Mouse (Mus musculus) CH12.LX (cell line): ENCODE measurements around the gene Lgr4. TPM values are rescaled to one million over a fixed set of nuclear protein-coding genes. Genes with fewer than 3 reads are reported as not detected.

ENCODE experiments used
- DNase-seq: peaks from one replicate; pipeline ENCODE4 v3.0.0-alpha.2; 2013; ENCODE audit errors: extremely low read depth
- H3K27ac ChIP-seq: 2 replicates; pipeline ENCODE4 v1.5.1; 2012; ENCODE audit warnings: low read depth, mild to moderate bottlenecking, control low read depth, moderate library complexity; ENCODE audit not compliant: insufficient read depth
- H3K27me3 ChIP-seq: replicated peaks from 2 replicates; pipeline ENCODE3; 2012; ENCODE audit warnings: inconsistent platforms
- H3K36me3 ChIP-seq, 2 experiments: replicated peaks in 1 of 2; 2 replicates each; pipeline versions ENCODE3 to v1.6.1; 2012; ENCODE audit warnings: inconsistent platforms in 1 of 2, low read length in 1 of 2, mild to moderate bottlenecking in 1 of 2, mixed read lengths in 1 of 2, moderate library complexity in 1 of 2; ENCODE audit not compliant: control insufficient read depth in 1 of 2, insufficient read depth in 1 of 2
- H3K4me1 ChIP-seq, 2 experiments: 2 replicates each; pipeline ENCODE4 v1.6.1; 2012; ENCODE audit warnings: inconsistent platforms in 1 of 2, moderate library complexity in 1 of 2; ENCODE audit not compliant: insufficient read depth in 2 of 2, control insufficient read depth in 1 of 2
- H3K4me2 ChIP-seq: 2 replicates; pipeline ENCODE4 v1.6.1; 2012; ENCODE audit warnings: low read depth, mild to moderate bottlenecking, control low read depth; ENCODE audit not compliant: poor library complexity, insufficient read depth, severe bottlenecking
- H3K4me3 ChIP-seq, 3 experiments: fragments of 150-350 bp in 1 of 3; sonication (generic) in 1 of 3; replicated peaks in 1 of 3; 2 replicates each; pipeline versions ENCODE3 to v1.5.1; 2011 to 2012; ENCODE audit warnings: low read depth in 2 of 3, low read length in 2 of 3, mild to moderate bottlenecking in 2 of 3, moderate library complexity in 2 of 3, control low read depth in 1 of 3, improper control_type of control experiment in 1 of 3, inconsistent platforms in 1 of 3, mixed read lengths in 1 of 3; ENCODE audit not compliant: poor library complexity in 1 of 3
- H3K79me2 ChIP-seq: replicated peaks from 2 replicates; pipeline ENCODE4 v1.6.1; 2012; ENCODE audit warnings: mild to moderate bottlenecking, moderate library complexity; ENCODE audit not compliant: control insufficient read depth, poor library complexity, insufficient read depth, severe bottlenecking; ENCODE audit errors: extremely low read depth
- H3K9ac ChIP-seq: 2 replicates; pipeline ENCODE4 v1.6.1; 2012; ENCODE audit warnings: low read depth, mild to moderate bottlenecking, control low read depth, moderate library complexity; ENCODE audit not compliant: insufficient read depth
- H3K9me3 ChIP-seq: replicated peaks from 2 replicates; pipeline ENCODE3; 2012; ENCODE audit warnings: low read length, inconsistent platforms, mixed read lengths
- BHLHE40 ChIP-seq: IDR thresholded peaks from 2 replicates; pipeline ENCODE4 v1.6.1; 2011; ENCODE audit warnings: mild to moderate bottlenecking, low read depth, low read length, improper control_type of control experiment
- ELF1 ChIP-seq: IDR thresholded peaks from 2 replicates; pipeline ENCODE4 v1.6.1; 2014; ENCODE audit warnings: low read depth, mild to moderate bottlenecking, inconsistent platforms, low read length, improper control_type of control experiment
- ETS1 ChIP-seq: conservative IDR thresholded peaks from 2 replicates; pipeline ENCODE4 v1.6.1; 2012; ENCODE audit warnings: low read depth, mild to moderate bottlenecking, inconsistent platforms, low read length, improper control_type of control experiment, moderate library complexity
- GABPA ChIP-seq: IDR thresholded peaks from 2 replicates; pipeline ENCODE4 v1.6.1; 2012; ENCODE audit warnings: low read depth, low read length, improper control_type of control experiment, inconsistent platforms; ENCODE audit not compliant: insufficient replicate concordance
- HCFC1 ChIP-seq: IDR thresholded peaks from 2 replicates; pipeline ENCODE4 v1.6.1; 2012; ENCODE audit warnings: low read depth, mild to moderate bottlenecking, inconsistent platforms, low read length, improper control_type of control experiment
- MAFK ChIP-seq: IDR thresholded peaks from 2 replicates; pipeline ENCODE4 v1.6.1; 2011; ENCODE audit warnings: low read length, improper control_type of control experiment; ENCODE audit not compliant: insufficient replicate concordance
- MYC ChIP-seq: IDR thresholded peaks from 2 replicates; pipeline ENCODE4 v1.6.1; 2011; ENCODE audit warnings: low read depth, mild to moderate bottlenecking, improper control_type of control experiment, low read length
- NRF1 ChIP-seq: IDR thresholded peaks from 2 replicates; pipeline ENCODE4 v1.6.1; 2014; ENCODE audit warnings: low read depth, mild to moderate bottlenecking, inconsistent platforms, low read length, improper control_type of control experiment, moderate library complexity
- POLR2AphosphoS2 ChIP-seq: IDR thresholded peaks from 2 replicates; pipeline ENCODE4 v1.6.1; 2011; ENCODE audit warnings: low read depth, low read length, improper control_type of control experiment
- USF1 ChIP-seq: IDR thresholded peaks from 2 replicates; pipeline ENCODE4 v1.6.1; 2014; ENCODE audit warnings: low read depth, mild to moderate bottlenecking, inconsistent platforms, low read length, improper control_type of control experiment
- ZC3H11A ChIP-seq: IDR thresholded peaks from 2 replicates; pipeline ENCODE4 v1.6.1; 2012; ENCODE audit warnings: low read depth, mild to moderate bottlenecking, inconsistent platforms, low read length, improper control_type of control experiment
- dilution Hi-C: fragments of 300-500 bp; cut with MboI; formaldehyde crosslinking; loops from 2 replicates; pipeline ENCODE4 v1.14.3; 2020; ENCODE audit warnings: low sequenced_read_pairs; ENCODE audit not compliant: extremely low pct_unique_long_range_greater_than_20kb, extremely low pct_ligation_motif_present
- in situ Hi-C: fragments of 300-500 bp; cut with MboI; formaldehyde crosslinking; loops from 3 replicates; pipeline ENCODE4 v1.14.3; 2019; ENCODE audit warnings: low sequenced_read_pairs, low pct_ligation_motif_present, low pct_unique_long_range_greater_than_20kb, mixed read lengths
- polyA plus RNA-seq: library from polyadenylated mRNA; unstranded; fragments of >175 nt; gene quantifications from 2 replicates; pipeline ENCODE4 v1.2.1, GENCODE M21; 2012; ENCODE audit warnings: low read depth; ENCODE audit not compliant: insufficient read length
- total RNA-seq, 2 experiments: library from RNA; depleted of rRNA; stranded (reverse); fragments of 300-350 nt in 1 of 2; fragments of >200 nt in 1 of 2; gene quantifications; 2 replicates each; pipeline ENCODE4 v1.2.3; 2012 to 2014

The Lgr4 gene
- total and polyA plus RNA-seq, 3 experiments: 6.1 to 11.4 (median 6.9) TPM

- H3K4me3 ChIP-seq: peak overlapping the region; percentile 44 to 84 (median 78)
- H3K27ac ChIP-seq: no peak overlapping the region
- no peak for TF ChIP-seq ZC3H11A
- no peak for TF ChIP-seq NRF1
- TF ChIP-seq BHLHE40: peak; percentile 85
- 0 out of 2 replicates have a peak, but pooled peaks have one; percentile 16 for TF ChIP-seq ETS1
- TF ChIP-seq USF1: peak; percentile 23; the same call in 1 of the 2 replicates
- H3K79me2 ChIP-seq: no peaks in the 10 kb centered on the region; the same call in 1 of the 2 replicates
- H3K4me2 ChIP-seq: peak overlapping the region; percentile 78
- no peak for DNase-seq
- peaks cover 3 to 26% of the 10 kb centered on the region in 2 experiments; a peak in 3 of 4 replicates for H3K4me1 ChIP-seq
- in situ Hi-C loops: loop anchor here (25.0 kb wide), 2 partner anchors 144 to 644 kb away; no protein-coding TSS in a partner anchor
- H3K27me3 ChIP-seq: peaks cover 1% of the 10 kb centered on the region
- H3K9me3 ChIP-seq: no peaks in the 10 kb centered on the region
- no peaks in the 10 kb centered on the region for H3K36me3 ChIP-seq
- H3K9ac ChIP-seq: peak overlapping the region; percentile 42; the same call in 1 of the 2 replicates
- dilution Hi-C loops: no loop called here
These were observed 1.3 kb downstream of the Lgr4 start for GRCm38 (mm10) chr2:109918592-109919262.

DNA sequence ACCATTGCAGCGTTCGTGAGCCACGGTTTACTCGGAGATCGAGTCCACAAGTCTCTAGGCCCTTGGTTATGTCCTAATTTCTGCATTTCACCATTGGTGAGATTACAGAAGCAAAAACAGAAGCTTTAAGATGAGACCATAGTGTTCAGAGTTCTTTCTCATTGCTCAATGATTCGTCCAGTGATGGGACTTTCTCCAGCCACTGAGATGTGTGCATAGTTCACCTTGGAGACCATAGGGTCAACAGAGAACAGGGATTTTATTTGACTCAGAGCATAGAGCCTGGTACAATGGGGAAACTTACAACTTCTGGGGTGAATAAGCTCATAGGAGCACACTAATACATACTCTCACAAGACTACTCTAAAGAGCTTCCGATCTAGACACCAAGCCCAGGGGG lies 3.0 kb downstream of the Lgr4 start:
- no peak overlapping the region for H3K9ac ChIP-seq
- peaks cover 3 to 26% of the 10 kb centered on the region in 2 experiments; a peak in 3 of 4 replicates for H3K4me1 ChIP-seq
- DNase-seq: no peak
- dilution Hi-C loops: no loop called here
- H3K9me3 ChIP-seq: no peaks in the 10 kb centered on the region
- H3K4me3 ChIP-seq: no peak overlapping the region
- no peak overlapping the region for H3K4me2 ChIP-seq
- peaks cover 0 to under 1% of the 10 kb centered on the region in 2 experiments for H3K36me3 ChIP-seq
- H3K27ac ChIP-seq: no peak overlapping the region
- no peaks in the 10 kb centered on the region for H3K27me3 ChIP-seq
- TF ChIP-seq MAFK (no peak), MYC (no peak), GABPA (no peak), POLR2AphosphoS2 (no peak), HCFC1 (no peak), ELF1 (no peak)
- no peaks in the 10 kb centered on the region; the same call in 1 of the 2 replicates for H3K79me2 ChIP-seq
- in situ Hi-C loops: loop anchor here (25.0 kb wide), 2 partner anchors 142 to 642 kb away; no protein-coding TSS in a partner anchor
